Comparison of ENCODE assay signal across 12 mouse cellular contexts in genomic region chr13:8406020-8406419, GRCm38 (mm10).
DNase-seq lines count a peak whose midpoint lies in the region; ATAC-seq lines count a peak whose summit lies in the region.
"Had no signal": no experiment of that assay in that cellular context is flagged by ENCODE, and none has a peak within 500 bp of the region (broad histone marks: within the 10 kb centered on the region; RNA-seq: fewer than 3 reads in every experiment).

No protein-coding gene starts in this region.

- DNase-seq in right cerebral cortex, adult 2 months (ENCODE audit: low spot score in 2 of 2): peak; percentile 18 to 35
- no peak for DNase-seq in right cerebral cortex, postnatal 25 days
- DNase-seq in frontal cortex, postnatal 36 days (ENCODE audit: low spot score in 2 of 2): peak; percentile 15 to 24
- peak; percentile 15 to 37 for DNase-seq in layer of hippocampus, postnatal 10 days (ENCODE audit: low spot score in 2 of 2)
- DNase-seq in telencephalon, adult 2 months (ENCODE audit: low read depth, low spot score): peak; percentile 61
- no peak for DNase-seq in spleen, adult 18-20 months
- DNase-seq in gastrocnemius, postnatal 25 days: no peak
- DNase-seq: cerebellum, postnatal 36 days; heart, adult 2 months; kidney, adult 2 months had no signal

- ATAC-seq in granulocyte monocyte progenitor cell, adult 5-6 weeks (replicated peaks; ENCODE audit: poor library complexity, severe bottlenecking): no peak
- ATAC-seq: CD4-positive, CD25-positive, alpha-beta regulatory T cell, adult 4 months had no signal

Comparison
In these comparisons a context has a peak if more than half of its experiments do, and no peak if none do; other contexts are left out.
1. DNase-seq: peak in right cerebral cortex, adult 2 months (2 of 2), frontal cortex, postnatal 36 days (2 of 2), layer of hippocampus, postnatal 10 days (2 of 2) and telencephalon, adult 2 months (single experiment); none in right cerebral cortex, postnatal 25 days (single experiment), spleen, adult 18-20 months (0 of 2) and gastrocnemius, postnatal 25 days (single experiment).